Mouse (Mus musculus) liver, postnatal 0 days (tissue): ENCODE measurements around the gene Pkd1.

Source experiments
- CTCF ChIP-seq: sonication (generic); IDR thresholded peaks from 2 replicates; pipeline ENCODE4 v1.5.1; 2016; ENCODE audit warnings: antibody characterized with exemption, low read depth
- EP300 ChIP-seq: IDR thresholded peaks from 2 replicates; pipeline ENCODE4 v1.6.1; 2016; ENCODE audit warnings: antibody characterized with exemption, low read depth, mild to moderate bottlenecking

DNA sequence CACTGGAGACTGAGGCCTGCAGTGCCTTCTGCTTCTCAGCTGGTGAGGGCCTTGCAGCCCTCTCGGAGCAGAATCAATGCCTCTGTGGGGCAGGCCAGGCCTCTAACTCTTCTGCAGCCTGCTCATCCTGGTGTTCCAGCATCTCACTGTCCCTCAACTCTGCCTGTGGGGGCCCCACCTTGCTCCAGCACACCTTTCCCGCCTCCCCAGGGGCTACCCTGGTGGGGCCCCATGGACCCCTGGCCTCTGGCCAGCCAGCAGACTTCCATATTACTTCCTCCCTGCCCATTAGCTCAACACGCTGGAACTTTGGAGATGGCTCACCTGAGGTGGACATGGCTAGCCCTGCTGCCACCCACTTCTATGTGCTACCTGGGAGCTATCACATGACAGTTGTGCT, 15.5 kb downstream of the Pkd1 start:
- TF ChIP-seq CTCF (no peak), EP300 (no peak)
